ENCODE assay signal across 23 mouse cellular contexts in genomic region chr8:125169628-125170027, GRCm38 (mm10).
DNase-seq lines count a peak whose midpoint lies in the region; ATAC-seq and TF ChIP-seq lines count a peak whose summit lies in the region.
"Had no signal": no experiment of that assay in that cellular context is flagged by ENCODE, and none has a peak within 500 bp of the region (broad histone marks: within the 10 kb centered on the region; RNA-seq: fewer than 3 reads in every experiment).

No protein-coding gene starts in this region.

- H3K4me1 ChIP-seq in hindbrain, embryonic 12.5 days: peaks cover 11% of the 10 kb centered on the region
- H3K4me1 ChIP-seq in hindbrain, embryonic 10.5 days (replicated peaks): no peaks in the 10 kb centered on the region
- peaks cover 37% of the 10 kb centered on the region for H3K4me1 ChIP-seq in midbrain, embryonic 13.5 days (replicated peaks)
- peaks cover 19% of the 10 kb centered on the region for H3K4me1 ChIP-seq in midbrain, embryonic 15.5 days
- peaks cover 14% of the 10 kb centered on the region; the same call in 1 of the 2 replicates for H3K4me1 ChIP-seq in forebrain, embryonic 15.5 days
- H3K4me1 ChIP-seq in intestine, postnatal 0 days (replicated peaks; ENCODE audit: control insufficient read depth, insufficient read depth, low read length): no peaks in the 10 kb centered on the region
- H3K4me1 ChIP-seq: embryonic facial prominence, embryonic 15.5 days; stomach, embryonic 15.5 days had no signal

- no peak overlapping the region for H3K9ac ChIP-seq in hindbrain, embryonic 12.5 days
- no peak overlapping the region for H3K9ac ChIP-seq in midbrain, embryonic 13.5 days (replicated peaks)
- H3K9ac ChIP-seq in midbrain, embryonic 15.5 days: no peak overlapping the region
- no peak overlapping the region for H3K9ac ChIP-seq in forebrain, embryonic 15.5 days (replicated peaks)
- H3K9ac ChIP-seq in intestine, postnatal 0 days (ENCODE audit: low read depth, low read length): no peak overlapping the region
- H3K9ac ChIP-seq: embryonic facial prominence, embryonic 15.5 days; heart, embryonic 12.5 days; liver, embryonic 14.5 days; stomach, embryonic 15.5 days had no signal

- H3K9me3 ChIP-seq in hindbrain, embryonic 12.5 days (replicated peaks): no peaks in the 10 kb centered on the region
- H3K9me3 ChIP-seq in hindbrain, embryonic 10.5 days: no peaks in the 10 kb centered on the region
- no peaks in the 10 kb centered on the region for H3K9me3 ChIP-seq in midbrain, embryonic 13.5 days
- no peaks in the 10 kb centered on the region for H3K9me3 ChIP-seq in midbrain, embryonic 15.5 days
- no peaks in the 10 kb centered on the region for H3K9me3 ChIP-seq in forebrain, embryonic 15.5 days
- H3K9me3 ChIP-seq in intestine, postnatal 0 days (ENCODE audit: control insufficient read depth): no peaks in the 10 kb centered on the region
- H3K9me3 ChIP-seq: embryonic facial prominence, embryonic 10.5 days; embryonic facial prominence, embryonic 15.5 days; heart, embryonic 12.5 days; stomach, embryonic 15.5 days had no signal

- DNase-seq in hindbrain, embryonic 10.5 days (ENCODE audit: low spot score): no peak
- peak; percentile 54 for DNase-seq in lung, postnatal 10 days
- DNase-seq: adrenal gland, adult 2 months; cerebellum, adult 8-10 months; cerebellum, postnatal 25 days; gastrocnemius, adult 2 months; gastrocnemius, postnatal 36 days; heart, adult 18-20 months; kidney, adult 11 months; kidney, postnatal 14 days; liver; right cerebral cortex, postnatal 25 days had no signal

- H3K4me2 ChIP-seq in hindbrain, embryonic 12.5 days (replicated peaks): no peak overlapping the region
- H3K4me2 ChIP-seq in midbrain, embryonic 13.5 days (replicated peaks): no peak overlapping the region
- no peak overlapping the region for H3K4me2 ChIP-seq in midbrain, embryonic 15.5 days
- no peak overlapping the region for H3K4me2 ChIP-seq in forebrain, embryonic 15.5 days (replicated peaks)
- H3K4me2 ChIP-seq in intestine, postnatal 0 days (replicated peaks; ENCODE audit: low read depth): no peak overlapping the region
- H3K4me2 ChIP-seq: embryonic facial prominence, embryonic 15.5 days; heart, embryonic 12.5 days; stomach, embryonic 15.5 days had no signal

- no peak for ATAC-seq in hindbrain, embryonic 12.5 days (ENCODE audit: low FRiP score)
- no peak for ATAC-seq in midbrain, embryonic 13.5 days
- no peak for ATAC-seq in midbrain, embryonic 15.5 days (replicated peaks)
- ATAC-seq in forebrain, embryonic 15.5 days (replicated peaks): 0 out of 2 replicates have a peak, but pooled peaks have one; percentile 46
- ATAC-seq in intestine, postnatal 0 days: no peak
- ATAC-seq in megakaryocyte, adult 5-6 weeks (ENCODE audit: poor library complexity, severe bottlenecking): no peak

- H3K27me3 ChIP-seq in hindbrain, embryonic 12.5 days: no peaks in the 10 kb centered on the region
- H3K27me3 ChIP-seq in hindbrain, embryonic 10.5 days (ENCODE audit: insufficient read depth, poor library complexity, severe bottlenecking): no peaks in the 10 kb centered on the region
- H3K27me3 ChIP-seq in midbrain, embryonic 13.5 days: peaks cover 20% of the 10 kb centered on the region
- no peaks in the 10 kb centered on the region for H3K27me3 ChIP-seq in midbrain, embryonic 15.5 days (replicated peaks)
- H3K27me3 ChIP-seq in forebrain, embryonic 15.5 days: no peaks in the 10 kb centered on the region
- H3K27me3 ChIP-seq in intestine, postnatal 0 days (replicated peaks; ENCODE audit: control insufficient read depth, insufficient read depth, low read length): no peaks in the 10 kb centered on the region
- H3K27me3 ChIP-seq: embryonic facial prominence, embryonic 15.5 days; heart, embryonic 12.5 days; stomach, embryonic 15.5 days had no signal

- TF ChIP-seq CTCF in intestine, postnatal 0 days (IDR thresholded peaks at IDR 0.05; ENCODE audit: low read depth): no peak

- H3K36me3 ChIP-seq in hindbrain, embryonic 12.5 days: no peaks in the 10 kb centered on the region
- H3K36me3 ChIP-seq in hindbrain, embryonic 10.5 days: no peaks in the 10 kb centered on the region
- H3K36me3 ChIP-seq in midbrain, embryonic 13.5 days: no peaks in the 10 kb centered on the region
- no peaks in the 10 kb centered on the region for H3K36me3 ChIP-seq in midbrain, embryonic 15.5 days (replicated peaks)
- H3K36me3 ChIP-seq in forebrain, embryonic 15.5 days: no peaks in the 10 kb centered on the region
- H3K36me3 ChIP-seq in intestine, postnatal 0 days (ENCODE audit: control insufficient read depth, insufficient read depth): no peaks in the 10 kb centered on the region
- H3K36me3 ChIP-seq: embryonic facial prominence, embryonic 10.5 days; embryonic facial prominence, embryonic 15.5 days; heart, embryonic 12.5 days; stomach, embryonic 15.5 days had no signal

- H3K27ac ChIP-seq in hindbrain, embryonic 12.5 days: peak overlapping the region; percentile 40; the same call in 1 of the 2 replicates
- no peak overlapping the region for H3K27ac ChIP-seq in hindbrain, embryonic 10.5 days
- H3K27ac ChIP-seq in midbrain, embryonic 13.5 days: peak overlapping the region; percentile 66; the same call in 1 of the 2 replicates
- no peak overlapping the region for H3K27ac ChIP-seq in midbrain, embryonic 15.5 days
- peak overlapping the region; percentile 67 for H3K27ac ChIP-seq in forebrain, embryonic 15.5 days (replicated peaks)
- H3K27ac ChIP-seq in intestine, postnatal 0 days (ENCODE audit: low read depth, low read length): no peak overlapping the region
- H3K27ac ChIP-seq: embryonic facial prominence, embryonic 10.5 days; embryonic facial prominence, embryonic 15.5 days; gastrocnemius, adult 2 months; liver, embryonic 14.5 days; stomach, embryonic 15.5 days had no signal

- 32% methylated on average over 3 of the region's 3 CpGs for WGBS in hindbrain, embryonic 12.5 days
- 42% methylated on average over 3 of the region's 3 CpGs for WGBS in hindbrain, embryonic 10.5 days
- 24% methylated on average over 3 of the region's 3 CpGs for WGBS in midbrain, embryonic 13.5 days
- 25% methylated on average over 3 of the region's 3 CpGs for WGBS in midbrain, embryonic 15.5 days
- 33% methylated on average over 3 of the region's 3 CpGs for WGBS in forebrain, embryonic 15.5 days
- 70% methylated on average over 3 of the region's 3 CpGs for WGBS in intestine, postnatal 0 days

- H3K4me3 ChIP-seq in hindbrain, embryonic 12.5 days: no peak overlapping the region
- H3K4me3 ChIP-seq in hindbrain, embryonic 10.5 days: no peak overlapping the region
- H3K4me3 ChIP-seq in midbrain, embryonic 13.5 days (replicated peaks): no peak overlapping the region
- no peak overlapping the region for H3K4me3 ChIP-seq in midbrain, embryonic 15.5 days
- H3K4me3 ChIP-seq in forebrain, embryonic 15.5 days: no peak overlapping the region
- no peak overlapping the region for H3K4me3 ChIP-seq in intestine, postnatal 0 days (ENCODE audit: low read depth, low read length)
- H3K4me3 ChIP-seq: embryonic facial prominence, embryonic 10.5 days; embryonic facial prominence, embryonic 15.5 days; gastrocnemius, adult 2 months; heart, embryonic 12.5 days; stomach, embryonic 15.5 days had no signal

Comparison
In these comparisons a context has a peak if more than half of its experiments do, and no peak if none do; other contexts are left out.
1. H3K27ac ChIP-seq: peak in hindbrain, embryonic 12.5 days (single experiment), midbrain, embryonic 13.5 days (single experiment) and forebrain, embryonic 15.5 days (single experiment); none in hindbrain, embryonic 10.5 days (single experiment), midbrain, embryonic 15.5 days (single experiment) and intestine, postnatal 0 days (single experiment).